Mouse (Mus musculus) MEL (cell line): ENCODE results near the gene Spag17. TPM values are rescaled to one million over a fixed set of nuclear protein-coding genes. Genes with fewer than 3 reads are reported as not detected.

Experiments used
- DNase-seq: peaks from one replicate; pipeline ENCODE4 v3.0.0; 2011; ENCODE audit warnings: low read depth, low spot score
- H3K27ac ChIP-seq: 2 replicates; pipeline ENCODE4 v1.5.1; 2012; ENCODE audit warnings: low read depth, mild to moderate bottlenecking, control low read depth, low read length, moderate library complexity; ENCODE audit not compliant: control insufficient read depth
- H3K27me3 ChIP-seq, 2 experiments: fragments of 150-350 bp in 1 of 2; sonication (generic) in 1 of 2; 2 replicates each; pipeline ENCODE4 v1.6.1; 2012; ENCODE audit warnings: low read length in 2 of 2, mild to moderate bottlenecking in 2 of 2, improper control_type of control experiment in 1 of 2, moderate library complexity in 1 of 2; ENCODE audit not compliant: insufficient read depth in 2 of 2, control insufficient read depth in 1 of 2
- H3K36me3 ChIP-seq, 2 experiments: 2 replicates each; pipeline ENCODE4 v1.6.1; 2012 to 2014; ENCODE audit warnings: low read length in 2 of 2, improper control_type of control experiment in 1 of 2, inconsistent platforms in 1 of 2, mild to moderate bottlenecking in 1 of 2; ENCODE audit not compliant: insufficient read depth in 2 of 2, control insufficient read depth in 1 of 2
- H3K4me1 ChIP-seq, 2 experiments: fragments of 150-350 bp in 1 of 2; sonication (generic) in 1 of 2; 2 replicates each; pipeline ENCODE4 v1.6.1; 2012; ENCODE audit warnings: low read length in 2 of 2, improper control_type of control experiment in 1 of 2, mild to moderate bottlenecking in 1 of 2; ENCODE audit not compliant: insufficient read depth in 2 of 2, control insufficient read depth in 1 of 2
- H3K4me3 ChIP-seq, 2 experiments: fragments of 150-350 bp in 1 of 2; sonication (generic) in 1 of 2; 2 replicates each; pipeline ENCODE4 v1.5.1; 2012; ENCODE audit warnings: low read depth in 2 of 2, low read length in 2 of 2, mild to moderate bottlenecking in 2 of 2, moderate library complexity in 2 of 2, control low read depth in 1 of 2, improper control_type of control experiment in 1 of 2; ENCODE audit not compliant: control insufficient read depth in 1 of 2, insufficient read depth in 1 of 2
- H3K79me2 ChIP-seq: 2 replicates; pipeline ENCODE4 v1.6.1; 2012; ENCODE audit warnings: mild to moderate bottlenecking, low read length, moderate library complexity; ENCODE audit not compliant: control insufficient read depth, poor library complexity, insufficient read depth
- H3K9ac ChIP-seq: 2 replicates; pipeline ENCODE4 v1.6.1; 2012; ENCODE audit warnings: low read depth, mild to moderate bottlenecking, control low read depth, low read length, moderate library complexity; ENCODE audit not compliant: control insufficient read depth, poor library complexity, severe bottlenecking
- H3K9me3 ChIP-seq: fragments of 150-350 bp; sonication (generic); replicated peaks from 2 replicates; pipeline ENCODE4 v1.6.1; 2012; ENCODE audit warnings: mild to moderate bottlenecking, low read length, improper control_type of control experiment, moderate library complexity; ENCODE audit not compliant: insufficient read depth
- CTCF ChIP-seq, 3 experiments: IDR thresholded peaks in 2 of 3; conservative IDR thresholded peaks in 1 of 3; 2 replicates each; pipeline ENCODE4 v1.5.1; 2011 to 2012; ENCODE audit warnings: low read length in 3 of 3, low read depth in 2 of 3, mild to moderate bottlenecking in 2 of 3, improper control_type of control experiment in 1 of 3, inconsistent platforms in 1 of 3, mixed read lengths in 1 of 3, moderate library complexity in 1 of 3; ENCODE audit not compliant: control insufficient read depth in 1 of 3, insufficient read depth in 1 of 3, poor library complexity in 1 of 3, severe bottlenecking in 1 of 3
- E2F4 ChIP-seq: IDR thresholded peaks from 2 replicates; pipeline ENCODE4 v1.6.1; 2011; ENCODE audit warnings: low read depth, low read length, improper control_type of control experiment, borderline replicate concordance
- ETS1 ChIP-seq: IDR thresholded peaks from 2 replicates; pipeline ENCODE4 v1.6.1; 2012; ENCODE audit warnings: low read depth, mild to moderate bottlenecking, inconsistent platforms, low read length, improper control_type of control experiment, moderate library complexity
- GATA1 ChIP-seq: IDR thresholded peaks from 2 replicates; pipeline ENCODE4 v1.6.1; 2011; ENCODE audit warnings: low read depth, low read length, improper control_type of control experiment
- HCFC1 ChIP-seq: IDR thresholded peaks from 2 replicates; pipeline ENCODE4 v1.6.1; 2012; ENCODE audit warnings: low read depth, mild to moderate bottlenecking, inconsistent platforms, low read length, improper control_type of control experiment, moderate library complexity
- JUND ChIP-seq: IDR thresholded peaks from 2 replicates; pipeline ENCODE4 v1.6.1; 2011; ENCODE audit warnings: low read depth, mild to moderate bottlenecking, improper control_type of control experiment, low read length
- KAT2A ChIP-seq: conservative IDR thresholded peaks from 2 replicates; pipeline ENCODE4 v1.6.1; 2012; ENCODE audit warnings: low read depth, low read length, improper control_type of control experiment, inconsistent platforms
- MAZ ChIP-seq: IDR thresholded peaks from 2 replicates; pipeline ENCODE4 v1.6.1; 2012; ENCODE audit warnings: low read depth, mild to moderate bottlenecking, inconsistent platforms, low read length, improper control_type of control experiment
- MXI1 ChIP-seq: IDR thresholded peaks from 2 replicates; pipeline ENCODE4 v1.6.1; 2011; ENCODE audit warnings: mild to moderate bottlenecking, low read depth, low read length, improper control_type of control experiment
- MYB ChIP-seq: IDR thresholded peaks from 2 replicates; pipeline ENCODE4 v1.6.1; 2011; ENCODE audit warnings: mild to moderate bottlenecking, low read depth, low read length, improper control_type of control experiment
- NELFE ChIP-seq: IDR thresholded peaks from 2 replicates; pipeline ENCODE4 v1.6.1; 2011; ENCODE audit warnings: low read depth, low read length, improper control_type of control experiment
- POLR2AphosphoS5 ChIP-seq: IDR thresholded peaks from 2 replicates; pipeline ENCODE4 v1.6.1; 2012; ENCODE audit warnings: low read depth, borderline replicate concordance, mild to moderate bottlenecking, inconsistent platforms, low read length, moderate library complexity, mixed read lengths
- RCOR1 ChIP-seq: IDR thresholded peaks from 2 replicates; pipeline ENCODE4 v1.6.1; 2012; ENCODE audit warnings: low read depth, mild to moderate bottlenecking, inconsistent platforms, low read length, improper control_type of control experiment
- SIN3A ChIP-seq: IDR thresholded peaks from 2 replicates; pipeline ENCODE4 v1.6.1; 2012; ENCODE audit warnings: low read length, improper control_type of control experiment, inconsistent platforms
- USF2 ChIP-seq, 2 experiments: IDR thresholded peaks; 2 replicates each; pipeline ENCODE4 v1.6.1; 2011 to 2012; ENCODE audit warnings: improper control_type of control experiment in 2 of 2, low read length in 2 of 2, borderline replicate concordance in 1 of 2, inconsistent platforms in 1 of 2, low read depth in 1 of 2, mild to moderate bottlenecking in 1 of 2; ENCODE audit not compliant: insufficient read depth in 1 of 2
- ZKSCAN1 ChIP-seq: IDR thresholded peaks from 2 replicates; pipeline ENCODE4 v1.6.1; 2012; ENCODE audit warnings: low read depth, mild to moderate bottlenecking, inconsistent platforms, low read length, improper control_type of control experiment, moderate library complexity
- ZMIZ1 ChIP-seq: IDR thresholded peaks from 2 replicates; pipeline ENCODE4 v1.6.1; 2012; ENCODE audit warnings: low read depth, mild to moderate bottlenecking, inconsistent platforms, low read length, improper control_type of control experiment, moderate library complexity
- polyA plus RNA-seq, 2 experiments: library from polyadenylated mRNA; stranded (reverse) in 1 of 2; unstranded in 1 of 2; fragments of >175 nt in 1 of 2; fragments of >200 nt in 1 of 2; gene quantifications; 2 replicates each; pipeline versions ENCODE4 v1.2.1 to v1.2.4; 2012; ENCODE audit warnings: low replicate concordance in 2 of 2, low read depth in 1 of 2; ENCODE audit not compliant: insufficient read length in 2 of 2, insufficient read depth in 1 of 2, missing spikeins in 1 of 2
- total RNA-seq: library from RNA; depleted of rRNA; stranded (reverse); fragments of 300-350 nt; gene quantifications from 2 replicates; pipeline ENCODE4 v1.2.3, GENCODE M21; 2012

Spag17 gene
- total and polyA plus RNA-seq, 3 experiments: 0.04 TPM; not detected in 2

- H3K27ac ChIP-seq: no peak overlapping the region
- no peaks in the 10 kb centered on the region for H3K4me1 ChIP-seq
- no peak for DNase-seq
- H3K27me3 ChIP-seq: no peaks in the 10 kb centered on the region
- no peak for TF ChIP-seq CTCF (IDR thresholded peaks at IDR 0.05 in 2 of 3, conservative IDR thresholded peaks at IDR 0.05 in 1 of 3; ENCODE audit: control insufficient read depth in 1 of 3, insufficient read depth in 1 of 3, low read depth in 2 of 3, low read length in 3 of 3, poor library complexity in 1 of 3, severe bottlenecking in 1 of 3)
- TF ChIP-seq RCOR1: no peak
- no peak for TF ChIP-seq HCFC1
- TF ChIP-seq ZKSCAN1: no peak
- no peak for TF ChIP-seq MYB
- no peak for TF ChIP-seq POLR2AphosphoS5
- TF ChIP-seq JUND: no peak
- TF ChIP-seq NELFE: no peak
- TF ChIP-seq ZMIZ1: no peak
- TF ChIP-seq E2F4: no peak
- no peak for TF ChIP-seq GATA1
- no peak for TF ChIP-seq KAT2A
- no peak for TF ChIP-seq SIN3A
- no peak for TF ChIP-seq USF2 (IDR thresholded peaks at IDR 0.05; ENCODE audit: borderline replicate concordance in 1 of 2, insufficient read depth in 1 of 2, low read depth in 1 of 2, low read length in 2 of 2)
- TF ChIP-seq ETS1: no peak
- no peak for TF ChIP-seq MXI1
- H3K36me3 ChIP-seq: no peaks in the 10 kb centered on the region
- H3K9ac ChIP-seq: no peak overlapping the region
- no peak overlapping the region for H3K4me3 ChIP-seq
- H3K9me3 ChIP-seq: no peaks in the 10 kb centered on the region
- no peaks in the 10 kb centered on the region for H3K79me2 ChIP-seq
These were observed 81.1 kb downstream of the Spag17 start for GRCm38 (mm10) chr3:99966285-99966684.

DNA sequence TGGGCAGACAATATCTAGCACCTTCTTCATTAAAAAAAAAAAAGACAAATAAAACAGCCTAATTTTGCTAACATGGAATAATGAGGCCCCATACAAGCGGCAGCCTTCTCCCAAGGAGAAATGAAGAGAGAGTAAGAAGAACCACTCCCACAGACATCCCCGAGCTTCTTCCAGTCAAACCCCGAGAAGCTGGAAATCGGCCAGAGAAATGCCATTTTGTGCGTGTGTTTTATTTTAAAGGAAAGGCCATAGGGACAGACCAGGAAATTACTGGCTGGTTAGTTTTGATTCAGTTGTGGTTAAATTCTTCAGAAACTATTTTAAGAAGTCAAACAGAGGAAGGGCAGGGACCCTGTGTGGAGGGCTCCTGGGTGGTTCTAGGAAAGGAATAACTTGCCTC is 85.6 kb downstream of the Spag17 start:
- no peaks in the 10 kb centered on the region for H3K36me3 ChIP-seq
- DNase-seq: no peak
- no peak overlapping the region for H3K4me3 ChIP-seq
- H3K79me2 ChIP-seq: no peaks in the 10 kb centered on the region
- H3K9me3 ChIP-seq: no peaks in the 10 kb centered on the region
- H3K4me1 ChIP-seq: no peaks in the 10 kb centered on the region
- no peaks in the 10 kb centered on the region; a peak in 1 of 4 replicates for H3K27me3 ChIP-seq
- TF ChIP-seq MAZ (no peak), MYB (no peak), ZKSCAN1 (no peak)
- no peak overlapping the region for H3K27ac ChIP-seq
- H3K9ac ChIP-seq: no peak overlapping the region
